Mouse (Mus musculus) layer of hippocampus, adult 11-12 months (tissue): ENCODE results near the gene Aurkb.
"Not testable (repeated sequence)": the region's sequence is repeated elsewhere in the genome, so short reads cannot be mapped to it uniquely, and the experiment has no call there.

Source experiments
- DNase-seq: peaks from one replicate; pipeline ENCODE4 v3.0.0; 2022; ENCODE audit warnings: low spot score

Aurkb gene

DNA sequence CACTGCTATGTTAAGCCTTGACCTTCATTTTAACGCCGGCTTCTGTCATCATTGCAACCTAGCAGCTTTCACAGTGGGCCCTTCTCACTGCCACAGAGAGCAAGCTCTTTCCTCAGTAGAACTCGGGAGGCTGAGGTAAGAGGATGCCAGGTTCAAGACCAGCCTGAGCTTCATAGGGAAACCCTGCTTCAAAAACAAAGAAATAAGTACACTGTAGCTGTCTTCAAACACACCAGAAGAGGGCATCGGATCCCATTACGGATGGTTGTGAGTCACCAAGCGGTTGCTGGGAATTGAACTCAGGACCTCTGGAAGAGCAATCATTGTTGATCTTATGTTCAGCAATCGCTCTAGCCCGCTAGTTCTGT, 35.4 kb downstream of the Aurkb start:
- DNase-seq: no peak

DNA sequence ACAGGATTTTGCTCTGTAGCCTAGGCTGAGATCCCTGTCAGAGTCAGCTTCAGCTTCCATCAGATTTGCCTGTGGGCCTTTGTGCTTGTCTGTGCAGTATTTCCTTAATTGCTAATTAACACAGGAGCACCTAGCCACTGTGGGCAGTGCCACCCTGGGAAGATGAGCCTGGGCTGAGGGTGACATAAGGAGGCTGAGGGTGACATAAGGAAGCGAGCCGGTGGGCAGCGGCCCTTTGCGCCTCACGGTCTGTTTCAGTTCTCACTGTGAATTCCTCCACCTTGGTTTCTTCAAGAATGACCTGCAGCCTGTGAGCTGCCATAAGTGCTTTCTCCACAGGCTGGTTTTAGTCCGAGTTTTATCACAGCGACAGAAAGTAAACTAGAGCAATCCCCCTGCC, 36.2 kb downstream of the Aurkb start:
- no peak for DNase-seq

GRCm38 (mm10) chr11:69085608-69086007, 40.2 kb downstream of the Aurkb start:
- no peak for DNase-seq

GRCm38 (mm10) chr11:69086390-69086789, 40.9 kb downstream of the Aurkb start:
- DNase-seq: peak; percentile 32

DNA sequence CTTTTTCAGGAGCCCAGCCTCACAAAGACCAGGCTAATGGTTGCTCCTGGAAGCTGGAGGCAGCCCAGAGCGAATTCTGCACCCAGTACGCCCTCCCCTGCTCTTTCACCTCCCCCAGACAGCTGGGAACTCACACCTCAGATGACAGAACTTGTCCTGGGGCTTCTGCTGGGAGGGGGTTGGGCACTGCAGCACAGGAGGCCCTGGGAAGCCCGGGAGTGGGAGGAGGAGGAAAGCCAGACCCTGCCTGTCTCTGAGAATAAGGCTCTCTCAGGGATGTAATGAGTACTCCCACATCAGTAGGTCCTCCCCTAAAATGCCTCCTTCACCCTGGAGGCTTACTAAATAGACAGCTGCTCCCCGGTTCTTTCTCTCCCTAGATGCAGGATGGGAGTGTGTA, 41.6 kb downstream of the Aurkb start:
- DNase-seq: no peak

DNA sequence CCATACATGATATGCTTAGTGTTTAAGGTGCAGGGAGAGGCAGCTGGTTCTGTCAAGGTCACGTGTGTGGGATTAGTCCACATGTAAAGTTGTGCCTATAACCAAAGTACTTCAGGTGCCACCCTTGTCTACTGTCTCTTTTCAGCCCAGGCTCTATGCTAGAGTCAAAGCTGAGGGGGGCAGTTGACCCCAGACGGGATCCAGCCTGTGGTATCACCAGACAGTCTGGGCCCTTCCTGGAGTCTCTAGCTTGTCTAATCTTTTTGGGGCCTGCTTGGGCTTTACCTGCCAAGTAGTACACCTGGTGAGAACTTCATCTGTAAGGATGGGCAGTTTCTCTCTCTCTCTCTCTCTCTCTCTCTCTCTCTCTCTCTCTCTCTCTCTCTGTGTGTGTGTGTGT, 42.1 kb downstream of the Aurkb start:
- no peak for DNase-seq

- peak; percentile 95 for DNase-seq
Measured at GRCm38 (mm10) chr11:69088103-69088855, 42.8 kb downstream of the Aurkb start, which contains the start of gene Vamp2. Gene Vamp2 (plus strand): TSS chr11:69088490.

DNA sequence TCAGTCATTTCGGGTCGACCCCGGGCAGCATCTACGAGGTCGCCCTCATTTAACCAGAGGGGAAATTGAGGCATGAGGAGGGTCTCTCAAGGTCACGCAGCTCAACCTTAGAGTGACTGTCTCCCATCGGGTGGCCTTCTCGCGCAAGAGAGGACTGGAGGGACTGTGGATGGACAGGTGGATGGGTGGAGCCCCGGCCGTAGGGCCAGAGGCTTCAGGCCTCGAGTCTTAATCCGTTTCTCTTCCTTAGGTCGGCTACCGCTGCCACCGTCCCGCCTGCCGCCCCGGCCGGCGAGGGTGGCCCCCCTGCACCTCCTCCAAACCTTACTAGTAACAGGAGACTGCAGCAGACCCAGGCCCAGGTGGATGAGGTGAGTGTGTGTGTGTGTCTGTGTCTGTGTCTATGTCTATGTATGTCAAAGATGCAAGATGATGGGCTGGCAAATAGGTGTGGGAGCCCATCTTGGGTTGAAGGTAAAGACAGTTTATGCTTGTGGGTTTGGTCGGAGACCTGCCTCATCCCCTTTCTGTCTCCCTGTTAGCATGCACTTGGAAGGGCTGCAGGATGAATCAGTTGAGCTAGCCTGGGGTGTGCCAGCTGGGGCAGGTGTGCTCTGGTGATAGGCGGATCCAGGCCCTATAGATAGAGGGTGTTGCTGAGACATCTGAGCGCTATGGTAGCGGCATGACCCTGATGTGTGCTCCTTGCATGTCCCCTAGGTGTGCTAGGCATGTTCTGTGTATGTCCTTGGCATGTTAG, 43.6 kb downstream of the Aurkb start:
- no peak for DNase-seq

- no peak for DNase-seq
Measured at GRCm38 (mm10) chr11:69089616-69090290, 44.3 kb downstream of the Aurkb start.

GRCm38 (mm10) chr11:69090367-69090766, 44.9 kb downstream of the Aurkb start:
- no peak for DNase-seq

- DNase-seq: no peak
Measured at GRCm38 (mm10) chr11:69091566-69092385, 46.3 kb downstream of the Aurkb start.

- DNase-seq: peak; percentile 91
Measured at GRCm38 (mm10) chr11:69092386-69092751, 46.9 kb downstream of the Aurkb start.

DNA sequence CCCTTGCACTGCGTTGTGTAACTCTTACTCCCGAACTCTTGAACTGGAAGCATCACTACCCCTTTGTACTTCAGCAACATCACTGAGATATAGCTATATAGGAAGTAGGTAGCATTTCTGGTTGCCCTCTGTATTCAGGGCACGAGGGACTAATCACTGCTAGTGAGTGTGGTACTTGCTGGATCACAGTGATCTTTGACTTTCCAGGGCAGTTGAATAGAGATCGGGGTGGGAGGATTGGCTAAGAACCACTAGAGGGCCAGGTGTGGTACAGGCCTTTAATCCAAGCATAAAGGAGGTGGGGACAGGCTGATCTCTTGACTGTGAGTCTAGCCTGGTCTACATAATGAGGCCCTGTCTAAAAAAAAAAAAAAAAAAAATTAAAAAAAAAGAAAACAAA, 47.4 kb downstream of the Aurkb start:
- no peak for DNase-seq

DNA sequence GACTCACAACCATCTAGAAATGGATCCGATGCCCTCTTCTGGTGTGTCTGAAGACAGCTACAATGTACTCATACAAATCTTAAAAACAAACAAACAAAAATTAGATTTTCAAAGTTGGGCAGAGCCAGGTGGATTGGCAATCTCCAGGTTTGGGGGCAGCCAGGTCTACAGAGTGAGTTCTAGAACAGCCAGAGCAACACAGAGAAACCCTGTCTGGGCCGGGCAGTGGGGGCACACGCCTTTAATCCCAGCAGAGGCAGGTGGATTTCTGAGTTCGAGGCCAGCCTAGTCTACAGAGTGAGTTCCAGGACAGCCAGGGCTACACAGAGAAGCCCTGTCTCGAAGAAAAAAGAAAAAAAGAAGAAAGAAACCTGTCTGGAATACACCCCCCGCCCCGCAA, 48.4 kb downstream of the Aurkb start:
- not testable (repeated sequence) for DNase-seq

- peak; percentile 100 for DNase-seq
Measured at GRCm38 (mm10) chr11:69094697-69095429, 49.4 kb downstream of the Aurkb start, which contains the start of gene Per1. Gene Per1 (plus strand): TSS chr11:69095217.

GRCm38 (mm10) chr11:69095511-69096231, 50.2 kb downstream of the Aurkb start:
- no peak for DNase-seq

GRCm38 (mm10) chr11:69096360-69096986, 51.0 kb downstream of the Aurkb start:
- DNase-seq: no peak

- peak; percentile 98 for DNase-seq
Measured at GRCm38 (mm10) chr11:69096987-69097900, 51.8 kb downstream of the Aurkb start.
